Mouse (Mus musculus) thymus, postnatal 4 days (tissue): Measurements from ENCODE around the gene Cdh6.

Experiments
- DNase-seq: peaks from one replicate; pipeline ENCODE4 v3.0.0; 2021

Gene Cdh6

GRCm38 (mm10) chr15:13057302-13057701 is 116.2 kb downstream of the Cdh6 start:
- DNase-seq, result no peak

GRCm38 (mm10) chr15:13047910-13048309 is 125.6 kb downstream of the Cdh6 start:
- no peak for DNase-seq

GRCm38 (mm10) chr15:13034436-13034835 is 139.0 kb downstream of the Cdh6 start:
- no peak for DNase-seq

GRCm38 (mm10) chr15:13030641-13031040 is 142.8 kb downstream of the Cdh6 start:
- no peak for DNase-seq

- no peak for DNase-seq
Measured at GRCm38 (mm10) chr15:13027513-13027912, 146.0 kb downstream of the Cdh6 start.

- no peak for DNase-seq
Measured at GRCm38 (mm10) chr15:13016756-13017357, 156.6 kb downstream of the Cdh6 start.

- no peak for DNase-seq
Measured at GRCm38 (mm10) chr15:13008803-13009202, 164.7 kb downstream of the Cdh6 start.

- no peak for DNase-seq
Measured at GRCm38 (mm10) chr15:13005934-13006333, 167.5 kb downstream of the Cdh6 start.

- no peak for DNase-seq
Measured at GRCm38 (mm10) chr15:13001549-13001948, 171.9 kb downstream of the Cdh6 start.

GRCm38 (mm10) chr15:12994563-12995359 is 178.7 kb downstream of the Cdh6 start:
- no peak for DNase-seq
